Mouse (Mus musculus) adrenal gland, postnatal 14 days (tissue): Measurements from ENCODE around the gene Lrrc74b. TPM values are rescaled to one million over a fixed set of nuclear protein-coding genes. Genes with fewer than 3 reads are reported as not detected.

Experiments
- DNase-seq: peaks from one replicate; pipeline ENCODE4 v3.0.0; 2021; ENCODE audit warnings: mixed read lengths
- total RNA-seq: library from RNA; stranded (reverse); gene quantifications from 2 replicates; pipeline ENCODE4 v1.2.3, GENCODE M21; 2021

Lrrc74b gene
- total RNA-seq, 1 experiment from 2014 or later: 0.37 TPM

DNA sequence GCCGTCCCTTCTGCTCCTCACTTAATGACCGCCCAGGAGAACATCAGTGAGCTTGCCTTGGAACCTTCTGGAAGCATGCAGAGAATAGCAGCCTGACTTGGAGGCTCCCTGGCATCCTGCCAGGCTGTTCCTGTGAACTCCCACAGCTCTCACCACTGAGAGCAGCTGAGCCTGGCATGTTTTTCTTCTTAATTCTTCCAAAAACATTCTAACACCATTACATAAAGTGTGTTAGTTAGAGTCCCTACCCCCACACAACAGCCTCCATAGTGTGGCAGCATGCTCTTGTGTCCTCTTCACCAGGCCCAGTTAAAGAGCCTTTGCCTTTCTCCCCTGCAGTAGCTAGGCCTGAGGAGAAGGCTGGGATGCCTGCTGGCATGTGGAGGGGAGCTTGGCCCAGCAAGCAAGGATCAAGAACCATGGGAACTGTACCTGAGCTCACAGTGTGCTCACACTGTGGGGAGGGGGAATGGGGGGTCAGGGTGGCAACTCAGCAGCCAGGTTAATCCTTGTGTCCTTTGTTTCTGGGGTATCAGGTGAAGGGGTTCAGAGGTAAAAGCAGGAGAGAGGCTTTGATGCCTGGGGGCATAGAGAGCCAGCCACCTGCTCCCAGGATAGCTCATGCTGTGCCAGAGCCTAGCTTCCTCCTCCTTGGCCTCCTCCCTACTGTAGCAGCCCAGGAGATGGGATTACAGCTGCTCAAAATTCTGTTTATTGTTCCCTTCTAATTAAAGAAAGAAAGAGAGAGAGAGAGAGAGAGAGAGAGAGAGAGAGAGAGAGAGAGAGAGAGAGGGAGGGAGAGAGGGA lies 64.3 kb downstream of the Lrrc74b start:
- peak; percentile 68 for DNase-seq

Other genes with a start within 250 kb of the Lrrc74b start
- 3.7 and 75.0 TPM in 2 replicates for gene Serpind1, start 229.9 kb downstream of the Lrrc74b start, total RNA-seq
- gene Snap29, start 155.3 kb downstream of the Lrrc74b start, total RNA-seq: 22.9 TPM in 2 replicates
- gene Pi4ka, start 154.9 kb downstream of the Lrrc74b start, total RNA-seq: 71.7 and 73.6 TPM in 2 replicates
- gene Crkl, start 109.3 kb downstream of the Lrrc74b start, total RNA-seq: 39.1 and 39.9 TPM in 2 replicates
- gene Aifm3, start 71.6 kb downstream of the Lrrc74b start, total RNA-seq: 5.1 and 5.4 TPM in 2 replicates
- gene Lztr1, start 52.6 kb downstream of the Lrrc74b start, total RNA-seq: 75.3 and 75.6 TPM in 2 replicates
- 29.4 and 33.3 TPM in 2 replicates for gene Thap7, start 30.1 kb downstream of the Lrrc74b start, total RNA-seq
- gene P2rx6, start 638 bp upstream of the Lrrc74b start, total RNA-seq: 0.45 and 0.56 TPM in 2 replicates
- gene Slc7a4, start 22.0 kb upstream of the Lrrc74b start, total RNA-seq: 8.0 and 8.3 TPM in 2 replicates
- gene Smpd4, start 58.1 kb upstream of the Lrrc74b start, total RNA-seq: 29.1 and 33.6 TPM in 2 replicates
- gene Ccdc74a, start 85.2 kb upstream of the Lrrc74b start, total RNA-seq: 2.0 and 3.8 TPM in 2 replicates
- 51.3 and 60.3 TPM in 2 replicates for gene Med15, start 171.6 kb upstream of the Lrrc74b start, total RNA-seq
- 40.3 and 43.1 TPM in 2 replicates for gene Klhl22, start 198.4 kb upstream of the Lrrc74b start, total RNA-seq
- gene Scarf2, start 236.0 kb upstream of the Lrrc74b start, total RNA-seq: 11.3 and 12.4 TPM in 2 replicates